Mouse (Mus musculus) neural tube, embryonic 12.5 days (tissue): ENCODE measurements around the gene Rap1b. TPM values are rescaled to one million over a fixed set of nuclear protein-coding genes. Genes with fewer than 3 reads are reported as not detected.
A peak's percentile ranks its signal among the peaks of the same experiment; 100 is the strongest.
"Not testable (repeated sequence)": the region's sequence is repeated elsewhere in the genome, so short reads cannot be mapped to it uniquely, and the experiment has no call there.

Experiments used
- ATAC-seq: fragments of 200-750 bp; cut with Nextera tagmentation; 2 replicates; pipeline ENCODE4 v1.8.0; 2017; ENCODE audit warnings: low read depth, mild to moderate bottlenecking, moderate TSS enrichment, moderate library complexity; ENCODE audit not compliant: low FRiP score
- H3K27ac ChIP-seq: fragments of 300-500 bp; sonication (generic); 2 replicates; pipeline ENCODE4 v1.5.1; 2016
- H3K27me3 ChIP-seq: fragments of 300-500 bp; sonication (generic); replicated peaks from 2 replicates; pipeline ENCODE4 v1.6.1; 2016; ENCODE audit warnings: mild to moderate bottlenecking
- H3K36me3 ChIP-seq: fragments of 300-500 bp; sonication (generic); 2 replicates; pipeline ENCODE4 v1.6.1; 2016; ENCODE audit warnings: mild to moderate bottlenecking
- H3K4me1 ChIP-seq: fragments of 300-500 bp; sonication (generic); 2 replicates; pipeline ENCODE4 v1.6.1; 2016
- H3K4me2 ChIP-seq: fragments of 300-500 bp; sonication (generic); replicated peaks from 2 replicates; pipeline ENCODE4 v1.6.1; 2016; ENCODE audit warnings: mild to moderate bottlenecking
- H3K4me3 ChIP-seq: fragments of 300-500 bp; sonication (generic); 2 replicates; pipeline ENCODE4 v1.5.1; 2016
- H3K9ac ChIP-seq: fragments of 300-500 bp; sonication (generic); 2 replicates; pipeline ENCODE4 v1.6.1; 2016; ENCODE audit warnings: mild to moderate bottlenecking
- H3K9me3 ChIP-seq: fragments of 300-500 bp; sonication (generic); 2 replicates; pipeline ENCODE4 v1.6.1; 2016; ENCODE audit warnings: mild to moderate bottlenecking
- WGBS: fragments of 180-500 bp; shearing (Covaris S2); methylation state at CpG from one replicate; pipeline ENCODE4 v1.1.7; 2016; 5-methylcytosine and 5-hydroxymethylcytosine counted together
- polyA plus RNA-seq: library from polyadenylated mRNA; unstranded; fragments of >200 nt; fragmentation: Nextera tagmentation; extraction: Ambion mirVana; gene quantifications from 2 replicates; pipeline ENCODE4 v1.2.1, GENCODE M21; 2016

The Rap1b gene
- 144 and 156 TPM in 2 replicates for polyA plus RNA-seq

DNA sequence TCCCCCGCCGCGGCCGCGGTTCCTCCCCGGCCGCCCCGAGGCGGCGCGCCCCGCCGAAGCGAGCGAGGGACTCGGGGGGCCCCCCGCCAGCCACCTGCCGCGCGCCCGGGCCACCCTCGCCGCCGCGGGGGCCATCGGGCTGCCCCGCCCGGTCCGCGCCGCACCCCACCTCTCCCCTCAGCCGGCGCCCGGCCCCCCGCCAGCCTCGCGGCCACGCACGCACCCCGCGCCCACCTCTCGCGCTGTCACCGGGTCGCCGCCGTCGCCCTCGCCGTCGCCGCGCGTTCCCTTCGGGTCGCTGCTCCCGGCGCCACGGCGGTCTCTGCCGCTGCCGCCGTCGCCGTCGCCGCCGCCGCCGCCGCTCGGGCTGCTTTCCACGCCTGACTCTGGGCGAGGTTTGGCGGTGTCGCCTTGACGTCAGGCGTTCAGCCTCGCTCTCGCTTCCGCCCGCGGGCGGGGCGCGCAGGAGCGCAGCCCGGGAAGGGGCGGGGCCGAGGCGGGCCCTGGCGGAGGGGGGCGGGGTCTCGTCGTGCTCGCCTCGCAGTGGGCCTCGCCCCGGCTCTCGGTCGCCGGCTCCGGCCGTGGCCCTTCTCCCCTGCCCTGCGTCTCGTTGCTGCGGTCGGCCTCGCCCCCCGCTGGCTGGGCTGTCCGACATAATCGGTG is at the start of gene Rap1b:
Gene Rap1b, minus strand, starts transcription at position 439 of the 663 bp plus-strand sequence.
- peak within 1 kb of the TSS; percentile 93 for H3K9ac ChIP-seq
- under 1% methylated on average over 103 of the region's 112 CpGs for WGBS
- H3K27ac ChIP-seq: peak within 1 kb of the TSS; percentile 97
- H3K4me2 ChIP-seq: peak within 1 kb of the TSS; percentile 67
- peak; percentile 94 for ATAC-seq
- no peaks in the 10 kb centered on the region for H3K9me3 ChIP-seq
- H3K4me3 ChIP-seq: peak within 1 kb of the TSS; percentile 94
- H3K27me3 ChIP-seq: no peaks in the 10 kb centered on the region
- H3K4me1 ChIP-seq: peaks cover 17% of the 10 kb centered on the region
- no peaks in the 10 kb centered on the region for H3K36me3 ChIP-seq

DNA sequence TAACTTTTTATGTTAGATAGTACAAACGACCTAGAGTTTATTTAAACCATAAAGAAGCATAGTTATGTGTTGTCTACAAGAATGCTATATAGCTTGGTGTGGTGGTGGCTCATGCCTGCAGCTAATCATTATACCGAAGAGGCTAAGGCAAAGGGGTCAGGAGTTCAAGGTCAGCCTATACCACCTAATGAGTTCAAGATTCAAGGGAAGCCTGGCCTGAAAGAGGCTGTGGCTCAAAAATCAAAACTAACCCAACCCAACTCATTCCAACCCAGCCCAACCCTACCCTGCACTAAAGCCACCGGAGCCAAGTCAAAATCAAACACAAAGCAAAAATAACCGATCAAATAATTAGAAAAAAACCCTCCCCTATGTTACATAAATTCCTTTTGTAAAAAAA is 49.4 kb upstream of the Rap1b start:
- ATAC-seq: no peak
- H3K27me3 ChIP-seq: no peaks in the 10 kb centered on the region
- no peak overlapping the region for H3K4me3 ChIP-seq
- no peaks in the 10 kb centered on the region for H3K9me3 ChIP-seq
- no peak overlapping the region for H3K27ac ChIP-seq
- no peak overlapping the region for H3K4me2 ChIP-seq
- H3K4me1 ChIP-seq: no peaks in the 10 kb centered on the region
- H3K36me3 ChIP-seq: no peaks in the 10 kb centered on the region
- H3K9ac ChIP-seq: no peak overlapping the region
- WGBS: 83% methylated on average over 4 of the region's 4 CpGs

DNA sequence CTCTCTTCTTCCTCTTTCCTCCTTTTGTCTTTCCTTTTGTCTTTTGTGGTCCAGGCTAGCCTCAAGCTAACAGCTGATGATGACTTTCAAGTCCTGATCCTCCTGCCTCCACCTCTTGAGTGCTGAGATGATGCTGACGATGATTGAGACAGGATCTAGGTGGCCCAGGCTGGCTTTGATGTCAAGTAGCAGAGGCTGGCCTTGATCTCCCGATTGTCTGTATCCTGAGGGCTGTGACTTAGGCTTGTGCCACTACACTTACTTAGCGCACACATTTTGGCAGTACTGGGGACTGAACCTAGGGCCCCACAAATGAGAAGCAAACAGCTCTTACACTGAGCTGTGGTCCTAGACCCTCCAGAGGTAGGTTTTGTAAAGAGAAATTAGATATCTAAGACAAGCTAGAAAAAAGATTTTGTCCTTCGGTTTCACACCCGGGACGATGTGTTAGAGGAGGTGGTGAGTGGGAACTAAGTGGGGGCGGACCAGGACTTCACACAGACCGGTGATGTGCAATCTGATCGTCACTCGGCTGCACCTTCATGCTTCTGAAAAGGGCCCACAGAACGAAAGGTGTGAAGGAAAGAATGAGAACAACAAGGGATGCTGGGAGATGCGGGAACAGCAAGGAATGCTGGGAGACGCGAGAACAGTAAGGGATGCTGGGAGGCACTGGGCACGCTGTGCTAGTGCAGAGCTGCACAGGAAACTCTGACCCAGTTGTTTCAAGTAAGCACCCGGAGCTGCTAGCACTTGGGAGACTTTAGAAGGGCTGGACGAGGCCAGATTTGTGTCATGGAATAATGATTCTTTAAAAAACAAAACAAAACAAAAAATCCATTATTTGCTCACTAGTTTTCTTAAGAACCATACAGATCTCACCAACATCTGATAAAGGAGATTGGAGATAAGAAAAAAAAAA is 48.5 kb upstream of the Rap1b start:
- no peaks in the 10 kb centered on the region for H3K36me3 ChIP-seq
- no peaks in the 10 kb centered on the region for H3K4me1 ChIP-seq
- 90% methylated on average over 17 of the region's 17 CpGs for WGBS
- H3K9ac ChIP-seq: no peak overlapping the region
- H3K27me3 ChIP-seq: no peaks in the 10 kb centered on the region
- no peak overlapping the region for H3K27ac ChIP-seq
- no peak overlapping the region for H3K4me3 ChIP-seq
- H3K9me3 ChIP-seq: no peaks in the 10 kb centered on the region
- ATAC-seq: no peak
- no peak overlapping the region for H3K4me2 ChIP-seq

DNA sequence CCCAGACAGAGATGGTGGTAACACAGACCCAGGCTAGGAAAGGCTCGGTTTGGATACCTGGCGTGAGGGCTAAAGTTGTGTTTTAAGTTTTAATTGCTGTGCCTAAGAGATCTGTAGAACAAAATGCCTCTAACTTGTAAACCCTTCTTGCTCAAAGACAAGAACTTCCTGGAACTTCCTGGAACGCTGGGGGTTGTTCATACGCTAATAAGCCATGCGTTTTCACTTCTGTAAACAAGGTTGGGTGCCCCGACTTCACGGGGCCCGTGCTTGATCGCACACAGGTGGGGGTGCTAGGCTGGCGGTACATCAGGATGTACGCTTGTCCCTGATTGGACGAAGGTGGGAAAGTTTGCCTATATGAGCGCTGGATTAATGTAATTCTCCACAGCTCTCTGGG is 47.3 kb upstream of the Rap1b start:
- not testable (repeated sequence) for H3K4me1 ChIP-seq, H3K4me3 ChIP-seq, H3K36me3 ChIP-seq, H3K9me3 ChIP-seq, H3K9ac ChIP-seq, ATAC-seq, H3K27ac ChIP-seq, H3K27me3 ChIP-seq, H3K4me2 ChIP-seq
- 54% methylated on average over 13 of the region's 13 CpGs for WGBS

DNA sequence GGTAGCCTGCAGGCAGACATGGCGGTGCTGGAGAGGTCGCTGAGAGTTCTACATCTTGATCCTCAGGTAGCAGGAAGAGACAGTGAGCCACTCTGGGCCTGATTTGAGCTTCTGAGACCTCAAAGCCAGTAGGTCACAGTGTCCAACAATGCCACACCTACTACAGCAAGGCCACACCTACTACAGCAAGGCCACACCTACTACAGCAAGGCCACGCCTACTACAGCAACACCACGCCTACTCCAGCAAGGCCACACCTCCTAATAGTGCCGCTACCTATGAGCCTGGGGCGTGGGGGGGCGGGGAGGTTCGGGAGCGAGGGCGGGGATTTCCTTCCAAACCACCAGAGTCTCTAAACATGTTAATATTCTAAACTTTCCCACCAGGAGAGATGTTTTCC is 45.5 kb upstream of the Rap1b start:
- H3K9me3 ChIP-seq: no peaks in the 10 kb centered on the region
- H3K36me3 ChIP-seq: no peaks in the 10 kb centered on the region
- 84% methylated on average over 10 of the region's 10 CpGs for WGBS
- ATAC-seq: no peak
- H3K4me3 ChIP-seq: no peak overlapping the region
- H3K4me1 ChIP-seq: peaks cover 8% of the 10 kb centered on the region; the same call in 1 of the 2 replicates
- H3K9ac ChIP-seq: no peak overlapping the region; the same call in 1 of the 2 replicates
- no peak overlapping the region for H3K4me2 ChIP-seq
- H3K27me3 ChIP-seq: no peaks in the 10 kb centered on the region
- H3K27ac ChIP-seq: no peak overlapping the region

DNA sequence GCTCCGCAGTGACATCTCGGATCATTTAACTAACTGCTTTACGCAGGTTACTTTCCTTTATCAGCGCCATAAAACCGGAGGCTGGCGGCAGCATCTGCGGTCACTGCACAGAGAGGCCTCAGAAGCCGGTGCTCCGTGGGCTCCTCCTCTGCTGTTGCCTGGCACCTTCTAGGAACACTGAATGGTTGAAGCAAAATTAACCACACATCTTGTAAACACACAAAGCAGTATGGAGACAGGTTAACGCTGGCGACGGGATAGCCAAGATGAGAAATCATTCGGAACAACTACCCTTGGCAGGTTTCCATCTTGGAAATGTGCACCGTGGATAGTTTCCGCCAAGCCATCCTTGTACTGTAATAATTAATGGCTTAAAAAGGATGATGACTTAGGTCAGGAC is 43.0 kb upstream of the Rap1b start:
- WGBS: 44% methylated on average over 15 of the region's 15 CpGs
- H3K27me3 ChIP-seq: no peaks in the 10 kb centered on the region
- no peak overlapping the region for H3K27ac ChIP-seq
- H3K4me2 ChIP-seq: peak overlapping the region; percentile 30
- H3K9ac ChIP-seq: no peak overlapping the region
- peaks cover 8% of the 10 kb centered on the region; the same call in 1 of the 2 replicates for H3K4me1 ChIP-seq
- H3K9me3 ChIP-seq: no peaks in the 10 kb centered on the region
- no peak for ATAC-seq
- H3K4me3 ChIP-seq: no peak overlapping the region
- no peaks in the 10 kb centered on the region for H3K36me3 ChIP-seq

DNA sequence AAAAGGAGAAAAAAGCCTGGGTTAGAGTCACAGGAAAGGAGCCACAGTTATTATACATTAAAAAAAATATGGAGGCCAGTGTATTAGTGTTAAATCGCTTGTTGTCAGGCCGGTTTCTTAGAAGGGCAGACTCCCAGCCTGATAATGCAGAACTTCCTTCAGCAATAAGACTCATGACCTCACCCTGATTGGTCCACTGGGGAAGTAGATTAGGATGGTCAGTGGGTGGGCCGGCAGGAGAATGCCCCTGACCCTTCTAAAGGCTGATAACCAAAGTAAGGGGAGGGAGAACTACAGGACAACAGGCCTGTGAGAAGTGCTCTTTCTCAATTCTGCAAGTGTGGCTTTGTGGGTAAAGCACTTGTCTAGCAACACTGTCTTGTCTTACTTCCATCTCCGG is 39.5 kb upstream of the Rap1b start:
- Histone ChIP-seq H3K4me2 (no peak overlapping the region), H3K9ac (no peak overlapping the region), H3K27me3 (no peaks in the 10 kb centered on the region), H3K4me1 (peaks cover 8% of the 10 kb centered on the region; the same call in 1 of the 2 replicates), H3K9me3 (no peaks in the 10 kb centered on the region), H3K27ac (no peak overlapping the region), H3K36me3 (no peaks in the 10 kb centered on the region), H3K4me3 (no peak overlapping the region)
- WGBS: 64% methylated on average over 4 of the region's 4 CpGs
- no peak for ATAC-seq

DNA sequence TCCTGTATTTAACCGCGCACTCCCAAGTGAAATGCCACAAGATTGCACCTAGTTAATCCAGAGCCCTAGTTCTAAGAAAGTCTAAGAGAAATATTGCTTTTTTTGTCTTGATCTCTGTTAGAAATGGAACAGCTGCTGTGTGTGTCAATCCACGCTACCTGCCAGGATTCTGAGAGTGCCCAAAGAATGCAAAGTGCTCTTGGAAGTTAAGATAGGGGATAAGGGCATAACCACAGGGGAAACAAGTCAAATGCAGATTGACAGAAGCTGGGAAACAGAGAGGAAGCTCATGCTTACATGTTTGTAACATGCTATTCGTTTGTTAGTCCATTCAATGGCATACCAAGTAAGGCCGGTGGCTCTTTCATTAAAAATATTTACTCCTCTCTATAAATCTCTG is 38.9 kb upstream of the Rap1b start:
- H3K27me3 ChIP-seq: no peaks in the 10 kb centered on the region

DNA sequence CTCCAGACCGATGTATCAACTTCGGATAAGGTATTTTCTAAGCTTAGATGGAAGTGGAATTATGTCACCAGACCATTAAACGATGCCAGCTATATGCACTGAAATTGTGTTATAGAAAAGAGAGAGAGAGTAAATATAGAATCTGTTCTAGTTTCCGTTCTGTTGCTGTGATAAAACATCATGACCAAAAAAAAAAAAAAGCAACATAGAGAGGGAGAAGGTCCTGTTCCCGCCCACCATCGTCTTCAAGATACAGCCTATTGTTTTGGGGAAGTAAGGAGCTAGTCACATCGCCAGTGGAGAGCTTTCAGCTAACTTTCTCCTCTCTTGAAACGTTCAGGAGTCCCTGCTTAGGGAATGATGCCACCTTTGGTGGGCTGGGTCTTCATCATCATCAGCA is 37.6 kb upstream of the Rap1b start:
- Histone ChIP-seq H3K27me3 (no peaks in the 10 kb centered on the region), H3K36me3 (no peaks in the 10 kb centered on the region), H3K9me3 (no peaks in the 10 kb centered on the region), H3K4me1 (peaks cover 2% of the 10 kb centered on the region; the same call in 1 of the 2 replicates), H3K27ac (no peak overlapping the region), H3K9ac (no peak overlapping the region), H3K4me3 (no peak overlapping the region), H3K4me2 (no peak overlapping the region)
- 87% methylated on average over 8 of the region's 8 CpGs for WGBS
- ATAC-seq: no peak

More for the DNA sequence above, 38.9 kb upstream of the Rap1b start:
- Histone ChIP-seq H3K9me3 (no peaks in the 10 kb centered on the region), H3K4me2 (no peak overlapping the region), H3K4me3 (no peak overlapping the region), H3K27ac (no peak overlapping the region), H3K4me1 (peaks cover 8% of the 10 kb centered on the region; the same call in 1 of the 2 replicates), H3K9ac (no peak overlapping the region), H3K36me3 (no peaks in the 10 kb centered on the region)
- WGBS: 90% methylated on average over 5 of the region's 5 CpGs
- no peak for ATAC-seq

DNA sequence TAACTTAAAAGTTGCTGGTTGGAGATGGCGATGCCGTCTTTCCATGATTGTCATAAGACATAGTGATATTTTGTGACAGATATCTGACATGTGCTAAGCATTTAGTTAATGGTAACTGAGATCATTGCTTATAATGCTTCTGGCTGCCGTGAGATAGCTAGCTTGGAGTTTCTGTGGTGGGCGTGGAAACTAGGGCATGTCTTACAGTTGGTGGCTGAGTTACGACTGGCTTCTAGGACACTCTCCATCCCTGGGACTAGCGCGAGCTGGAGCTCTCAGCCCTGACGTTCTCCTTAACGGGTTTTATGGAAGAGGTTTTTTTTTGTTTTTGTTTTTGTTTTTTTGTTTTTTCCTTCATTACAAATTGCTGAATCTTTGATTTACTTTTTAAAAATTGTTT is 32.8 kb upstream of the Rap1b start:
- no peak overlapping the region for H3K27ac ChIP-seq

DNA sequence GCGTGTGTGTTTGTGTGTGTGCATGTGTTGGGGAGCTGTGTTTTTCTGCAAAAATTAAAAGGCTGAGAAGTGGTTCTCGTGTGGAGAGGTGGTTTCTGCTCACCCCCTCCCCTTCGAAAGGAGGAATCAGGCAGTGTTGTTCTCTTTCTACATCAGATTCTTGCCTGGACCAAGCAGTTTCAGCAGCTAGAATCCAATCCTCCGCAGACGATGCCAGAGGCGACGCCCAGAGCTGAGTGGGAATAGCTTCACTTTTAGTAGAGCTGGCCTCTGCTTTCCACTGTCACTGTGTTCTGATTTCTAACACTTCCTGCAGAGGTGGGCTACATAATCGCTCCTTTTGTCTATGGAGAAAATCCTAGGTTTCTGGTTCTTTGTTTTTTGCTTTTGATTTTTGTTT is 31.0 kb upstream of the Rap1b start:
- Histone ChIP-seq H3K27ac (no peak overlapping the region), H3K27me3 (no peaks in the 10 kb centered on the region), H3K36me3 (no peaks in the 10 kb centered on the region), H3K9ac (no peak overlapping the region), H3K4me1 (no peaks in the 10 kb centered on the region), H3K9me3 (no peaks in the 10 kb centered on the region), H3K4me3 (no peak overlapping the region), H3K4me2 (no peak overlapping the region)
- WGBS: 86% methylated on average over 8 of the region's 8 CpGs
- ATAC-seq: no peak

More for the DNA sequence above, 32.8 kb upstream of the Rap1b start:
- no peak for ATAC-seq
- Histone ChIP-seq H3K4me2 (no peak overlapping the region), H3K36me3 (no peaks in the 10 kb centered on the region), H3K4me3 (no peak overlapping the region), H3K9me3 (no peaks in the 10 kb centered on the region), H3K4me1 (no peaks in the 10 kb centered on the region), H3K9ac (no peak overlapping the region), H3K27me3 (no peaks in the 10 kb centered on the region)
- WGBS: 91% methylated on average over 9 of the region's 9 CpGs

DNA sequence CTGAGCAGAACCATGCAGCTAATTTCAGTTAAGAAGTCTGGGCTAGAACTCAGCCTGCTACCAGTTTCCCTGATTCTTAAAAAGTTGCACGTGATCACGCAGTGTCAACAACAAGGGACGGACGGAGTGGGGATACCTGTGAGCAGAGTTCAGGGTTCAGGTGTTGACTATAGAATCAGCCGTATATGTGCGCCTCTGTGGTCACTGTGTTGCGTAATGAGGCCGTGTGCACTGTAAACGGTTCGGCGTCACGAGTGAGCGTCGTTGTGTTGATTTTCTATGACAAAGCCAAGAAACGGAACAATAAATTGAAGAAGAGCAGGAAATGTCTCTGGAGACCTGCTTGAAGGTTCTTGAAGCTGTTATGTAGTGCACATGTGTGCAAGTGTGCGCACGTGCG is 30.6 kb upstream of the Rap1b start:
- Histone ChIP-seq H3K9me3 (no peaks in the 10 kb centered on the region), H3K9ac (no peak overlapping the region), H3K4me1 (no peaks in the 10 kb centered on the region), H3K27ac (no peak overlapping the region), H3K4me2 (no peak overlapping the region), H3K4me3 (no peak overlapping the region), H3K36me3 (no peaks in the 10 kb centered on the region), H3K27me3 (no peaks in the 10 kb centered on the region)
- ATAC-seq: no peak
- WGBS: 93% methylated on average over 18 of the region's 18 CpGs
